Mouse (Mus musculus): ENCODE data around the gene Bcl6b.

The Bcl6b gene

DNA sequence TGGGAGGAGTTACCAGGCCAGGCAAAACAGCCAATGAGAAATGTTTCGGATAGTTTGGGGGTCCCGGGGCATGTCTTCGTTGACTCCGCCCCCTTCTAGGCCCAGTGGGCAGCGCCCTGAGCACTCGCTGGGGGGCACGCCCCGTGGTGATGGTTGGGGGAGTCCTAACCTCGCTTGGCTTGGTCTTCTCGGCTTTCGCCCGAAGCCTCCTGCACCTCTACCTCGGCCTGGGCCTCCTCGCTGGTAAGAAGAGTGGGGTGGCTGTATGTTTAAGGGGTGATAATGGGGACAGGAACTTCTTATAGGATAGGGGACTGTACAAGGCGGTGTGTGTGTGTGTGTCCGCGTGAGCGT, 14.8 kb downstream of the Bcl6b start:
- no peak for ATAC-seq (ENCODE audit: insufficient number of reproducible peaks, low FRiP score, low TSS enrichment)

DNA sequence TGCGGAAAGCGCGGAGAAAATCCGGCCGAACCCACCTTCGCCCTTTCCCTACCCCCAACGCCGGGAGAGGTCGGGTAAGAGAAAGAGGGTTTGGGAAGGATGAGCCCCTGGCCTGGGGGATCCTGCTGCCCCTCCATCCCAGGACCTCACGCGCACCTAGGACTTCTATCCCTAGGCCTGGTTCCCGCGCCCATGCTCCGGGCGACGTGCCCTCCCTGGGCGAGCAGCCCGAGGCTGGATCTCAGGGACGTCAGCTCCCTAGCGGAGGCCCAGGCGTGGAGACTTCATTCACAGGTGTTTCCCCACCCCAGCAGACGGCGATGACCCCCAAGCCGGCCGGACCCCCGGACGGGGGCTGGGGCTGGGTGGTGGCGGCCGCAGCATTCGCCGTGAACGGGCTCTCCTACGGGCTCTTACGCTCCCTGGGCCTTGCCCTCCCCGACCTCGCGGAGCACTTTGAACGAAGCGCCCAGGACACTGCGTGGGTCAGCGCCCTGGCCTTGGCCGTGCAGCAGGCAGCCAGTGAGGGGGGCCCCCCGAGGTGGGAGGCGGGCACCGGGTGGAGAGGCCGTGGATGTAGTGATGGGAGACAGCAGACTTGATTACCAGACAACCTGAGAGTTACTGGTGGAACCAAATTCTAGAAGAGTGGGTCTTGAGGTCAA, 15.3 kb downstream of the Bcl6b start:
- ATAC-seq (ENCODE audit: insufficient number of reproducible peaks, low FRiP score, low TSS enrichment): peak; percentile 17; the same call in 1 of the 2 replicates

DNA sequence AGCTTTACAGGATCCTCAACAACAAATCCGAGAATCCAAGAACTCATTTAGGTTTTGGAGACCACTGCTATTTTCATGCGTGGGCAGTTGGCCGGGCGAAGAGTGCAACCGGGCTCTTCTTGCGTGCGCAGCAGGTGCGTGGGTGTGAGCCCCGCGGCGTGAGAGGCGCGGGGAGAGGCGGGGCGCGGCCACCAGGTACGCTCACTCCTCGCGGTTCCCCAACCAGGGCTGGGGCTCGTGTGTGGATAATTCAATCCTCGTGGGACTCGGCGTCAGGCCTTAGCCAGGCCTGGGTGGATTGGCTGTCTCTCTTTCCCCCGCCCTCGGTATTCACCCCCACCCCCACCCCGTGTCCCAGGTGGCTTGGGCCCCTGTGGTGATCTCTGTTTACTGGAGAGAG, 15.9 kb downstream of the Bcl6b start:
- peak; percentile 46; the same call in 1 of the 2 replicates for ATAC-seq (ENCODE audit: insufficient number of reproducible peaks, low FRiP score, low TSS enrichment)

DNA sequence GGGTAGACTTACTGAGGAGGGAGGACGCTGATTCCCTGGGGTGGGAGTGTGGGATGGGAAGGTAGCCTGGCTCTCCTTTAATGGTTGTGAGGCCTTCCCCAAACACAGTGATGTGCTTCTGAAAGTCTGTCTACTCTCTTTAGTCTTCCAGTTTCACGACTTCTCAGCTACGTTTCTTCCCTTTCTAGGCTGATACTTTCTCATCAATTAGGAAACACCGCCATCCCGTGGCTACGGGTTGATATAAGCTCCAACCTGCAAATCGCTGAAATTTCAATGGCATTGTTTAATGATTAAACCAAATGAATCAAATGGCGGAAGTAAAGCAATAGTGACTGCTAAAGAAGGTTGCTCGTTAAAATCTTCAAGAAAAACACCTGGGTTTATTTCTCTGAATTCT, 16.7 kb downstream of the Bcl6b start:
- ATAC-seq (ENCODE audit: insufficient number of reproducible peaks, low FRiP score, low TSS enrichment): no peak

DNA sequence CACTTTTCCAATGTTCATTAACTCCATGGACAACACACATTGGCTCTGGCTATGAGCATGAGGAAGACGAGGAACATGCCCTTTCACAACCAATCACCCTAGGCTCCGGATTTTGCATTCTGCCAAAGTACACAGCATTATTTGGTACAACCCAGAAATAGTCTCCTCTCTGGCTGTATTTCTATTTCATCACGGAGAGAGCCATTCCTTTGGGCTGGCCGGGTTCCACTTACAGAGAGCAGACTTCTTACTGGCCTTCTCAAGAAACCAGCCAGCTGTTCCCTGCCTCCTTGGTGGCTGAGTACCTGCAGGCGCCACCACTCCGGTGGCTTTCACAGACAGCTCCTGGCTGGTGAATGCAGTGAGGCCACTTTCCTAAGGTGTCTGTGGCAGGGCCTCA, 17.2 kb downstream of the Bcl6b start, which contains the start of gene Slc16a11:
Gene Slc16a11, plus strand, starts transcription at position 330 of the 400 bp plus-strand sequence.
- no peak for ATAC-seq (ENCODE audit: insufficient number of reproducible peaks, low FRiP score, low TSS enrichment)

DNA sequence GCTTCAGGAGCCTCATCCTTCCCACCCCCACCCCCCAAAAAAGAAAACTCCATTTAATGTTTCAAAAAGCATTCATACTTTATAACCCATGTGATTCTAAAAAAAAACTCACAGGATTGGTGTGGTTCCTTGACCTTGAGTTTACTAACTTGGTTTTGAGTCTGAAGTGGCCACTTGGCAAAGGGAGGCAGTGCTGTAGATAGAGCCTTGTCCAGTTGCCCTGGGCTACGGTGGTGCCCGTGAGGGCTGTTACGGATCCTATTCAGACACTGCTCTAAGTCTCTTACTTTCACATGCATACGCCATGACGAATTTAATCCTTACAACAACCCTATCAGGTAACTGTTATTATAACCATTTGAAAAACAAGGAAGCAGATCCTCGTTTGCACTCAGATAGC, 17.6 kb downstream of the Bcl6b start:
- ATAC-seq (ENCODE audit: insufficient number of reproducible peaks, low FRiP score, low TSS enrichment): no peak

DNA sequence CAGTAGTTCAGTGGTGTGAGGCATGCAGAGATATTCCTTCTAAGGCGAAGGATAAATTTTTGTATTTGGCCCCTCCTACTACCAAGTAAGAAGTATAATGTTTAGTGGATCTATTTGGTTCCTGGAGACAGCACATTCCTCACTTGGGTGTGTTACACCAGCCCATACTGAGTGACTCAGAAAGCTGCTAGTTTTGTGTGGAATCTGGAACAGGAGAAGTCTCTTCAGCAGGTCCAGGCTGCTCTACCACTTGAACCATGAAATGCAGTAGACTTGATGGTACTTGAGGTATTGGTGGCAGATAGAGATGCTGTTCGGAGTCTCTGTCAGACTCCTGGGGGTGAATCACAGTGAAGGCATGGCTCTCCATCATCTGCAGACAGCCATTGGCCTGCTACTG, 18.9 kb downstream of the Bcl6b start:
- ATAC-seq (ENCODE audit: insufficient number of reproducible peaks, low FRiP score, low TSS enrichment): no peak

DNA sequence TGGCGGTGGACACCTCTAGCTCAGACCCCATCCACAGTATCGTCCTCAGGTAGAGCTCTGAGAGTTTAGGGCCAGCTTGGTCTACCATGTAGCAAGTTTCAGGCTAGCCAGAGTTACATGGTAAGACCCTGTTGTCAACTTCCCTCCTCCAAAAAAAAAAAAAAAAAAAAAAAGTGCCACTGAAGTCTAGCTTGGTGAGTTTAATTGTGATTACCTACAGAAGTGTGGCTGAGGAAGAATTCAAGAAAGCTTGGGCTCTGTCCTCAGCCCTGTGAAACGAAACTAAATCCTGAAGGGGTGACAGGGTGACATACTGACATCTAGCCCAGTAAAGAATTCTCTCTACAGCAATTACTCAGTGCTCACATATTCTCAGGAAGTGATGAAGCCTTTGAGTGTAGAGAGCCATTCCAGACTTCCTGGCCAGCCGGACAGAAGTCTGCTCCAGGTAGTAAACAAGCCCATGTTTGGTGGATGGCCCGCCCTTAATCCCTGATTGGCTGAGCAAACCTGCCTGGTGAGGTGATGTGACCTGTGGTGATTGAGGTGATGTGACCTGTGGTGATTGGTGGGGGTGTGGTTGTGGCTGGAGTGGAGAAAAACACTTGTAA, 20.7 kb downstream of the Bcl6b start:
- ATAC-seq (ENCODE audit: insufficient number of reproducible peaks, low FRiP score, low TSS enrichment): no peak

DNA sequence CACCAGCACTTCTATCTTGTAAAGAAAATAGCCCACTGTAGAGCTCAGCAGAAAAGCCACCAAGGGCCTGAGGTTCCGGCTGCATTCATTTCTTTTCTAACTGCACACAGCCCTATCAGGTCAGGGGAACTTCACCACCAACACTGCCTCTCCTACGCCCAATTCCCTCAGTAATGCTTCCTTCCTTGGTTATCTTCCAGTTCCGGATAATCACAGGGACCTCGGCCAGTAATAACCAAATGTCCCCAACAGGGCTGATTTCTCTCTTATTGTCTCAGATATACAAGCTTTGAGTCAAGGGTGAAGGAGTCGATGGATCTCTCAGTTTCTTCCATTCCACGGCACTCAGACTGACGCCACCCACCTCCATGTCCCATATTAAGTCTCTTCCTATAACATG, 22.3 kb downstream of the Bcl6b start:
- ATAC-seq (ENCODE audit: insufficient number of reproducible peaks, low FRiP score, low TSS enrichment): no peak

DNA sequence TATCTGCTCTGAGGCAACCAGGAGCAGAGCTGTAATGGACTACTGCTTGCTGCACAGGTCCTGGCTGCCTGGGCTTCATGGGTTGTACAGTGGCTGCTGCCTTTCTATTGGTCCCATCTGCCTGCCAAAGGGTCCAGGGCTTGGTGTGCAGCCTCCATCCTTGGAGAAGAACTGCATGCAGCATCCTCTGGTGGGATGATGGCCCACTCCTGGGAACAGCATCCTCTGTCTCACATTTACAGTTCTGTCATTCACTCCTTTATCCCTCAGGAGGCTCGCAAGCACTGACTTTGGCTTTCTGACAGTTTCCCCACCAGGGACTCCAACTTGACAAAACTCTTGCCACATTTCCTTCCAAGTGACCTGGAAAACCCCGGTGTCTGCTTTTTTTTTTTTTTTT, 22.8 kb downstream of the Bcl6b start:
- ATAC-seq (ENCODE audit: insufficient number of reproducible peaks, low FRiP score, low TSS enrichment): no peak

DNA sequence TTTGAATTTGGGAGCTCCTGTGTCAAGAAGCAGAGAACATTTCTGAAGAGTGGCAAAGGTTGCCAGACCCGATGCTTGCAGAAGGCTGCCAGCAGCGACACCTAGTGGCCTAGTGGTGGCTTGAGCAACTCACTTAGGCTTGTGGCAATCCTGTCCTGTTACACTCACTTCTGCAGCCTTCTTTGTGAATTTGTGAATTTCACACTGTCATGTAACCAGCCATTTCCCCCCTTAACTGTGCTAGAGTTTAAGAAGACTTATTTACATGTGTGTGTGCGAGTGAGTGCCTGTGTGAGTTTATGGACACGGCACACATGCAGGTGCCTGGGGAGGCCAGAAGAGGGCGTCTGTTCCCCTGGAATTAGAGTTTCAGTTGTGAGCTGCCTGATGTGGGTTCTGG, 27.9 kb downstream of the Bcl6b start:
- ATAC-seq (ENCODE audit: insufficient number of reproducible peaks, low FRiP score, low TSS enrichment): 0 out of 2 replicates have a peak, but pooled peaks have one; percentile 31

DNA sequence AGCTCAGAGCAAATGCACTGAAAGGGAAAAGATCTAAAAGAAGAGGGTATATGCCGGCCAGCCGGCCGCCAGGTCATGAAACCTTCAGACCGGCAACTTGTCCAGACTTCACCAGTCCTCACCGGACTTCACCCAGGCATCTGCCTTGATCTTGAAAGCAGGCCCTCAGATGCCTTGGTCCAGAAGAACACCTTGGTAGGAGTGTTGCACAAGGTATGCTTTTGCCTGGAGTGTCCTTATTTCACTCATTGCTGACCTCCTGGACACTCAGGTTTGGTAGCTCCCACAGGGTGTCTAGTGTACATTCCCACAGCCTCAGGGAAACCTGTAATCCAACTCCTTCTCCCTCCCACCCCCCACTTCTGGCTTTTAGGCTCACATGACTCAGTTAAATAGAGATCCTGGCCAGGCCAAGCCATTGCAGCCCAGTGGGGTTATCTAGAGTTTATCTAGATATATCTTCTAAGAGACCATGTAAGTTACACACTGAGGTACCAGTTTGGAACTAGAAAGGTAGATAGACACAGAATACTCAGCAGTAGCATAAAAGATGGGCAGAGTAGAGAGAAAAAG, 29.5 kb downstream of the Bcl6b start:
- ATAC-seq (ENCODE audit: insufficient number of reproducible peaks, low FRiP score, low TSS enrichment): no peak

DNA sequence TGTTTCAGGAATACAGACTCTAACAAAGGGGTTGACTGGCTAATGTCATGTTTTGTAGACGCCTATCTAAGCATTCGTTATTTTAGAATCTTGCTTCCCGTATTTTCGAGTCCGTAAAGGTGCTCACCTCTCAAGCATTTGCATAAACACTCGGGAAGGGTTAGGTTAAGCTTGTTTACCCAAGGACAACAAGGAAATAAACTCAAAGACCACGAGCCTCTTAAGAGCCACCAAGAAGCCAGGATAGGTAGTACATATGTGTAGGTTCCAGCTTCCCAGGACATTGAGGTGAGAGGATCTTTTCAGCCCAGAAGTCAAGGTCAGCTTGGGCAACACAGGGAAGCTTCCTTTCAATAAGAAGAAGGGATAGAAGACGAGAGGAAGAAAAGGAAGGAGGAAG, 30.5 kb downstream of the Bcl6b start:
- no peak for ATAC-seq (ENCODE audit: insufficient number of reproducible peaks, low FRiP score, low TSS enrichment)

DNA sequence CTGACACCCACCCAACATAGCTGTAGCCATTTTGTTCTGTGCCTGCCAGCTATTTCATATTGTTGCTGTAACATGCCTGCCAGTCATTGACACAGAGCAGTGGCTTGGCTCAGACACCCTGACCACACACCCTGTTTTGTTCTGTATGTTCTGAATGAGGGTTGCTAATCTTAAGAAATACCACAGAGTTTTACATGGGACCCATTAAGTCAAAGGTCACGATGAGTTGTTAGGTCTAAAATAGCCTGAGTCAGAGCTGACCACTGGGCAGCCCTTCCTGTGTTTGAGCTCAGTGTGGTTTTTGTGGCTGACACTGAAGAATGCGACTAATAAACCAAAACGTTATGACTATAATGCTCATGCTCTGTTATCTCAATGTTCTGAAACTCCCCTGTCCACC, 31.3 kb downstream of the Bcl6b start:
- no peak for ATAC-seq (ENCODE audit: insufficient number of reproducible peaks, low FRiP score, low TSS enrichment)

DNA sequence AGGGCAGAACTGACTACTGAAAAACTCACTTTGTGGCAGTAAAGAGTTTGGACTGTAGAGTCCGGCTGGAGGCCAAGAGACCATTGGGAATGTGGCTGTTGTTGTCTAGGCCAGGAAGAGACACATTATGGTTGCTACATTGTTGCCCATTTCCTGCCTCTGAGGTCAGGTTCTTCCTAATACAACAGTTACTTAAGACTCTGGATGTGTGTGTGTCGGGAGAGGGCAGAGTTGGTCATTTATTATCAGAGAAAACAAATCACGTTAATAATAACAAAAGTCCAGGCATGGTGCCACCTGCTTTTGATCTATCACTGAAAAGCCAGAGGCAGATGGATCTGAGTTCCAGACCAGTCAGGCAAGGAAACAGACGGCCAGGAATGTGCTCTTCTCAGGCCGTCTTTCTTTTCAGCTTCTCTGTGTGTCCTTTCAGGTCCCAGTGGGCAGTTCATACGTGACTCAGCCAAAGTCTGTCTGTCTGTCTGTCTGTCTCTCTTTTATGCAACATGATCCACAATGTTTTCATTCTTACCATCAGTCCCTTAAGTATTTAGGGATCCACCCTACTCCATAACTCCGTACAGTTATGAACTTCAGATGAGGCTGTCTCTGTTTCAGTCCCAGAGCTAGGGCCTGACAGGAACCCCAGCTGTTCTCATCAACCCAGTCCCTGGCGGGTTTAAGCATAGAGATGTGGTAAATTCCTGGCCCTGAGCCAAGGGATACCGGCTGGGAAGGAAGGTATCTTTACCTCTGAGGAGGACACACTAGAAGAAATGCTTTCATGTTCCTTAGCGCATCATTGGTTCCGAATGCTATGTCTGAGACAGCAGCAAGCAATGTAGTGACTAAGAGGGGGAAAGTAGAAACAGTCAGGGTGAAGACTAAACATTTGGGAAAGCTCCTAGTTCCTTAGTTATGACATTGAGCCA, 36.0 kb downstream of the Bcl6b start:
- no peak for ATAC-seq (ENCODE audit: insufficient number of reproducible peaks, low FRiP score, low TSS enrichment)

DNA sequence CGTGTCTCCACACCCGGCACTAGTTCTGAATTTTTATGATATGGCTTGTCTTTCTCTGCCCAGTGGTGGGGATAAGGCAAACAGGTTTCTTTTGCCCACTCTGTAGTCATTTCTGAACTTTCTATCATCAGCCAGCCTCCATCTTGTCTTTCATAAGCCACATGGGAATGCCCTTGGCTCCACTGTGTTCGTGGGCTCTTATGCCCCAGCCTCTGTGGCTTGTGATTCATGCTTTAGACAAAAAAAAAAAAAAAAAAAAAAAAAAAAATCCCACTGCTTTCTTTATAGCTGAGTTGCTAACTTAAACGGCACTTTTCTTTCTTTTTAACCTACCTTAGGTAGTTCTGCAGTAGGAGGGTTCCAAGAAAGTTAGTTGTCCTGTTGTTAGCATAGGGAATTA, 37.4 kb downstream of the Bcl6b start:
- ATAC-seq (ENCODE audit: insufficient number of reproducible peaks, low FRiP score, low TSS enrichment): no peak

DNA sequence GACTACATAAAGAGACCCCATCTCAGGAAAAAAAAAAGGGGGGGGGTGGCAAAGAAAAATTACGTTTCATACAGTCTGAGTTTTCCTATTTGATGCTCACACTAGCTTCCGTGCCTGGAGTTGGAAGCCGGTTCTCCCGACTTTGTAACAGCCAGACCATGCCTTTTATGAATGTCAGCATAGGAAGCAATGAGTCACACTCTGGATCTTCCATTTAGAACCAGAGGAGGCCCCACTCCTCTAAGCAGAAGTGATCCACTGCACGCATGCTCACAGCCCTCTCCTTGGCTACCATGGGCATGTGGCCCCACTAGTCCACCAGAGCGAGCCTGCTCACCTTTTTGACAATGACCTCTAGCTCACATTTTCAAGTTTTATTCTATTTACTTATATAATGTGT, 38.4 kb downstream of the Bcl6b start:
- ATAC-seq (ENCODE audit: insufficient number of reproducible peaks, low FRiP score, low TSS enrichment): no peak

DNA sequence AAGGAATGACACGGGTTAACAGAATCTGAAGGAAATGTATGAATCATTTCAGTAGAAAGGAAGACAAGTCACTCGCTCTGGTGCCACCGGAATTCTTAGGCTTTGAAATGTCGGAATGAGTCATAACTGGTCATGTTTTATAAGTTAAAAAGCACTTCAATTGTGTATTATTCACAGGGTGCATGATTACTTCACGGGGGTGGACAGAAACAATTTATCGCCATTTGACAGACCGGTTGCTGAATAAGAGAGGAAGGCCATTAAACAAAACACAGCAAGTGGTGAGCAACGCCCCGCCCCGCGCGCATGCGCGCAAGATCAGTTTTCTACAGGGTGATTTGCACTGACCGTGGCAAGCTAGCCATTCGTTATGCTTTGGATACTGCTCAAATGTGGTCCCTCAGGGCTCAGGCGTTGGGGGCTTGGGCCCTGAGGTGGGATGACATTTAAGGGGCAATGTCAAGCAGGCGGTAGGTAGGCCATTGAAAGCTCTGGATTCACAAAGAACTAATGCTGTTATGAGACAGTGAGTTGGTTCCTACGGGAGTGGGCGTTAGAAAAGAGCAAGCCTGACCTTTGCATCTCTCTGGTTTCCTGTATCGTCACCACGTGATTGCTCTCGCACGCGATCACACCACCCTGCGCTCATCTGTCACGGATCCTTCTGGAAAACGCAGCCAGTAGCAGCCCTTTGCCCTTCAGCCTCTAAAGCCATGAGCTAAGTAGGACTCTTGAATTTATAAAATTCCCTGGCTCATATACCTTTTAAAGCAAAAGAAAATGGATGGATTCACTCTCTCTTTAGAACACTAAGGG, 40.1 kb downstream of the Bcl6b start:
- ATAC-seq (ENCODE audit: insufficient number of reproducible peaks, low FRiP score, low TSS enrichment): no peak

DNA sequence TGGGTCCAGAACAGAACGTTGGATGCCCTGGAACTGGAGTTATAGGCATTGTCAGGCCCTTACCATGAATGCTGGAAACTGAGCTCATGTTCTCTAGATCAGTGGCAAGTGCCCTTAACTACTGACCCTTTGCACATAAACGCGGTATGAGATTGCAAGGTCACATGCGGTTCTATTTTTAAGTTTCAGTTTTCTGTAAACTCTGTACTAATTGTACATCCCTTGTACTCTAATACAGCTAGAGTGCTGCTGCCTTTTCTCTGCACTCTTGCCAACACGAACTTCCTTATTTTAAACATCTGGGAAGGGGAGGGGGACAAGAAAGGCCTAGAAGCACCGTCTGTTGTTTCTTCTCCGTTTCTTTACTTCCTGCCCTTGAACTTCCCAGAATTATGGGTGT, 44.5 kb downstream of the Bcl6b start:
- no peak for ATAC-seq (ENCODE audit: insufficient number of reproducible peaks, low FRiP score, low TSS enrichment)

DNA sequence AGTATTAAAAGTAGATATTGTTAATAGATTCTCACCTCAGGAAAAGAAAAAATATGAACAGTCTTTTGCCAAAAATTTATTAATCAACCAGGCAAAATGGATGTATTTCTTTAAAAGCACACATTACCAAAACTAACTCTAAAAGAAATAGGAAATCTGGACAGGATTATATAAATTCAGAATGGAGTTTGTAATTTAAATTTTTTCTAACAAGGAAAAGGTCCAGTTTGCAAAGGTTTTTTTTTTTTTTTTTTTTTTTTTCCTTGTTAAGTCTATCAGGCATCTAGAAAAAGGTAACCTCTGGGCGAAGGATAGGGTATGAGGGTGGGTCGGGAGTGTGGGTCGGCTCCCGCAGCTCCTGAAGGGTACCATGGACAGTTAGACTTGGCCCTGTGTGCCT, 49.1 kb downstream of the Bcl6b start:
- no peak for ATAC-seq (ENCODE audit: insufficient number of reproducible peaks, low FRiP score, low TSS enrichment)
